Mouse (Mus musculus) stomach, embryonic 16.5 days (tissue): ENCODE results near the gene Gjc1. TPM values are rescaled to one million over a fixed set of nuclear protein-coding genes. Genes with fewer than 3 reads are reported as not detected.
A peak's percentile ranks its signal among the peaks of the same experiment; 100 is the strongest.

Experiments used
- ATAC-seq: fragments of 200-750 bp; cut with Nextera tagmentation; 2 replicates; pipeline ENCODE4 v1.8.0; 2017; ENCODE audit warnings: moderate number of reproducible peaks, moderate TSS enrichment; ENCODE audit not compliant: insufficient read depth, low FRiP score
- H3K27ac ChIP-seq: fragments of 300-500 bp; sonication (generic); 2 replicates; pipeline ENCODE4 v1.5.1; 2014; ENCODE audit warnings: low read length
- H3K27me3 ChIP-seq: fragments of 300-500 bp; sonication (generic); 2 replicates; pipeline ENCODE4 v1.6.1; 2014; ENCODE audit warnings: low read length, control low read depth, mixed read lengths; ENCODE audit not compliant: control insufficient read depth, insufficient read depth
- H3K36me3 ChIP-seq: fragments of 300-500 bp; sonication (generic); 2 replicates; pipeline ENCODE4 v1.6.1; 2014; ENCODE audit warnings: low read length; ENCODE audit not compliant: control insufficient read depth, insufficient read depth
- H3K4me1 ChIP-seq: fragments of 300-500 bp; sonication (generic); 2 replicates; pipeline ENCODE4 v1.6.1; 2014; ENCODE audit warnings: low read length, control low read depth, mixed read lengths; ENCODE audit not compliant: control insufficient read depth, insufficient read depth
- H3K4me2 ChIP-seq: fragments of 300-500 bp; sonication (generic); 2 replicates; pipeline ENCODE4 v1.6.1; 2014; ENCODE audit warnings: low read depth, low read length, mixed read lengths
- H3K4me3 ChIP-seq: fragments of 300-500 bp; sonication (generic); replicated peaks from 2 replicates; pipeline ENCODE4 v1.5.1; 2014; ENCODE audit warnings: mild to moderate bottlenecking, low read length
- H3K9ac ChIP-seq: fragments of 300-500 bp; sonication (generic); 2 replicates; pipeline ENCODE4 v1.6.1; 2014; ENCODE audit warnings: low read length
- H3K9me3 ChIP-seq: fragments of 300-500 bp; sonication (generic); replicated peaks from 2 replicates; pipeline ENCODE4 v1.6.1; 2016; ENCODE audit warnings: low read length, control low read depth; ENCODE audit not compliant: control insufficient read depth
- WGBS: fragments of 180-500 bp; shearing (Covaris S2); extraction: QIAGEN DNeasy Blood & Tissue Kit; methylation state at CpG from one replicate; pipeline ENCODE4 v1.1.7; 2014; 5-methylcytosine and 5-hydroxymethylcytosine counted together
- polyA plus RNA-seq: library from polyadenylated mRNA; unstranded; fragments of >200 nt; fragmentation: Nextera tagmentation; extraction: Ambion mirVana; gene quantifications from 2 replicates; pipeline ENCODE4 v1.2.1, GENCODE M21; 2015

The Gjc1 gene
- polyA plus RNA-seq, 1 experiment from 2014 or later, result 38.5 TPM

DNA sequence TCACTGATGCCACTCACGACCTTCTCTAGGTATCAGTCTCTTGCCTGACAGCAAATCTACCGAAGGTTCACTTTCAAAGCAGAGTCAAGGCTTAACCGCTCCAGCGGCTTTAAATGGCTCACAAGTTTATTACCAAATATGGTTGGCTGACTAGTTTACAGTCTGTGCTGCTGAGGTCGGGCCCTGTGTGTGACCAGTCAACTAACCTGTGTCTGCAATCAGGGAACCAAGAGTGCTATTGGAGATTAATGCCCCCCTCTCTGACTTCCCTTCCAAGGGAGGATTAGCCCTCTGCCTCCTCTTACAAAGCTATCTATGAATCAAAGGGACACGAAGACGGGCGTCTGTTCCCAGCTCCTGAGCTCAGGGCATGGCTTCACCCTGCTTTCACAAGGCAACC, 25.3 kb downstream of the Gjc1 start:
- 44% methylated on average over 8 of the region's 8 CpGs for WGBS
- Histone ChIP-seq H3K9ac (no peak overlapping the region), H3K27me3 (no peaks in the 10 kb centered on the region), H3K9me3 (no peaks in the 10 kb centered on the region), H3K36me3 (no peaks in the 10 kb centered on the region), H3K4me2 (no peak overlapping the region), H3K4me3 (no peak overlapping the region), H3K27ac (0 out of 2 replicates have a peak overlapping the region, but pooled peaks have one; percentile 11), H3K4me1 (peaks cover 5% of the 10 kb centered on the region; the same call in 1 of the 2 replicates)
- no peak for ATAC-seq

GRCm38 (mm10) chr11:102791682-102792445, 27.6 kb downstream of the Gjc1 start:
- Histone ChIP-seq H3K4me1 (peaks cover 5% of the 10 kb centered on the region; the same call in 1 of the 2 replicates), H3K36me3 (no peaks in the 10 kb centered on the region), H3K27me3 (no peaks in the 10 kb centered on the region), H3K27ac (no peak overlapping the region; the same call in 1 of the 2 replicates), H3K9me3 (no peaks in the 10 kb centered on the region), H3K4me3 (no peak overlapping the region), H3K9ac (no peak overlapping the region), H3K4me2 (no peak overlapping the region)
- 48% methylated on average over 14 of the region's 14 CpGs for whole genome bisulfite sequencing
- no peak for ATAC-seq

DNA sequence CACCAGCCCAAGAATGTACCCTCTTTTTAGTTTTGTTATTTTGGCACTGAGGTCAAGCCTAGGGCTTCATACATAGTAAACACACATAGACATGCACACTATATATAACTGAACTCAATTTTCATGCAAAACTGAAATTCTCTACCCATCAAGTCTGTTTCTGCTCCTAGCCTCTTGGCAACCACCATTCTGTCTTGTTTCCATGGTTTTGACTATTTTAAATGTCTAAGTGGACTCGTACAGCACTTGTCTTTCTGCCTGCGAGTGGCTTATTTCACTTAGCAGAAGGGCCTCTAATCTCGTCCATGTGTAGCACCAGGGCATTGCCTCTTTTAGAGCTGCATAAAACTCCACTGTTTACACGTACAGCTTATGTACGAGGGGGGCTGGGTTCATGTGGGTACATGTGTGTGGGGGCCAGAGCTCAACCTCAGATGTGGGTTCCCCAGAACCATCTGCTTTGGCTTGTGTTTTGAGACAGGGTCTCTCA, 31.8 kb downstream of the Gjc1 start:
- no peaks in the 10 kb centered on the region for H3K36me3 ChIP-seq
- no peak for ATAC-seq
- H3K27ac ChIP-seq, result no peak overlapping the region
- H3K27me3 ChIP-seq, result no peaks in the 10 kb centered on the region
- H3K4me3 ChIP-seq, result no peak overlapping the region
- H3K9me3 ChIP-seq, result no peaks in the 10 kb centered on the region
- H3K4me2 ChIP-seq, result no peak overlapping the region
- no peak overlapping the region for H3K9ac ChIP-seq
- 74% methylated on average over 5 of the region's 5 CpGs for WGBS
- peaks cover under 1% of the 10 kb centered on the region; the same call in 1 of the 2 replicates for H3K4me1 ChIP-seq

- Histone ChIP-seq H3K4me2 (no peak overlapping the region), H3K36me3 (no peaks in the 10 kb centered on the region), H3K4me1 (no peaks in the 10 kb centered on the region), H3K27me3 (no peaks in the 10 kb centered on the region), H3K27ac (no peak overlapping the region), H3K9ac (no peak overlapping the region), H3K4me3 (no peak overlapping the region), H3K9me3 (no peaks in the 10 kb centered on the region)
- no peak for ATAC-seq
- 65% methylated on average over 7 of the region's 7 CpGs for WGBS
Observed at GRCm38 (mm10) chr11:102783443-102783842, 36.1 kb downstream of the Gjc1 start.

- Histone ChIP-seq H3K27me3 (no peaks in the 10 kb centered on the region), H3K4me2 (no peak overlapping the region), H3K27ac (no peak overlapping the region), H3K36me3 (no peaks in the 10 kb centered on the region), H3K9ac (no peak overlapping the region), H3K4me3 (no peak overlapping the region), H3K9me3 (no peaks in the 10 kb centered on the region), H3K4me1 (peaks cover 8% of the 10 kb centered on the region)
- ATAC-seq, result no peak
- 78% methylated on average over 4 of the region's 4 CpGs for WGBS
Observed at GRCm38 (mm10) chr11:102781523-102781922, 38.0 kb downstream of the Gjc1 start.

GRCm38 (mm10) chr11:102780986-102781351, 38.5 kb downstream of the Gjc1 start:
- Histone ChIP-seq H3K27me3 (no peaks in the 10 kb centered on the region), H3K9ac (no peak overlapping the region), H3K4me1 (peaks cover 8% of the 10 kb centered on the region), H3K4me2 (no peak overlapping the region), H3K36me3 (no peaks in the 10 kb centered on the region), H3K4me3 (no peak overlapping the region), H3K27ac (no peak overlapping the region), H3K9me3 (no peaks in the 10 kb centered on the region)
- 48% methylated on average over 10 of the region's 10 CpGs for WGBS
- ATAC-seq, result no peak

DNA sequence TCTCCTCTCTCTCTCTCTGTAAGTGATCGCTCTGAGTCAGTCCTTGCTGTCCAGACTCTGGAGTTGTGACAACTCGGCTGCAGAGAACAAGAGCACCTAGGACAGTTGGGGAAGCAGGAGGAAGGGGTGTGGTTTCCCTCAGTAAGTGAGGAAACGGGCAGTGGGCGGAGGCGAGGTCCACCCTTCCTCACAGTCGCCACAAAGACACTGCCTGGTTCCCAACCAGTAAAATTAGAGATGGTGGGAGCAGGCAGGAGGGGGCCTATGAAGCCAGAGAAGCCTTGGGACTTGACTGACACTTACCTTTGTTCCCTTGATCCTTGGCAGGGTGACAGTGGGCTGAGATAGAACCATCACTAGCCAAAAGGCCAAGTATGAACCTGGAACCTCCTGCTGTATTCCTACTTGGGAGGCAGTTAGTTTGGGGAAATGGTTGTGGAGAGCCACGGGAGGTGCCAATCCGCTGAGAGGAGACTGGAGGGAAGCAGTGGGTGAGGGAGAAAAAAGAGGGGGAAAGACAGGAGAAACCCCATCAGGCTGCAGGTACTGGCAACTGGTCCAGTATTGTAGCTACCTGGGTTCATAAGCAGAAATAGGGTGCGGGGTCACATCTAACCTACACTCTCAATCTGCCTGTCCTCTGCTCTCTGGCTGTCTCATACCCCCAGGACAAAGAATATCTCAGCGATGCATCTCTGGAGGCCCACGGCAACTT, 39.1 kb downstream of the Gjc1 start:
- Histone ChIP-seq H3K9me3 (no peaks in the 10 kb centered on the region), H3K36me3 (no peaks in the 10 kb centered on the region), H3K4me2 (no peak overlapping the region), H3K4me3 (no peak overlapping the region), H3K4me1 (peaks cover 8% of the 10 kb centered on the region), H3K27ac (no peak overlapping the region), H3K9ac (no peak overlapping the region), H3K27me3 (no peaks in the 10 kb centered on the region)
- 44% methylated on average over 11 of the region's 11 CpGs for WGBS
- ATAC-seq, result no peak

GRCm38 (mm10) chr11:102779824-102780223, 39.7 kb downstream of the Gjc1 start:
- Histone ChIP-seq H3K36me3 (no peaks in the 10 kb centered on the region), H3K4me2 (no peak overlapping the region), H3K27me3 (no peaks in the 10 kb centered on the region), H3K9me3 (no peaks in the 10 kb centered on the region), H3K4me3 (no peak overlapping the region), H3K4me1 (peaks cover 12% of the 10 kb centered on the region), H3K9ac (no peak overlapping the region), H3K27ac (no peak overlapping the region)
- 62% methylated on average over 7 of the region's 7 CpGs for WGBS
- ATAC-seq, result no peak

- no peak for ATAC-seq
- H3K4me3 ChIP-seq, result no peak overlapping the region
- 82% methylated on average over 8 of the region's 8 CpGs for WGBS
- no peaks in the 10 kb centered on the region for H3K9me3 ChIP-seq
- H3K9ac ChIP-seq, result no peak overlapping the region
- no peak overlapping the region for H3K4me2 ChIP-seq
- no peaks in the 10 kb centered on the region for H3K27me3 ChIP-seq
- no peaks in the 10 kb centered on the region for H3K36me3 ChIP-seq
- peaks cover 12% of the 10 kb centered on the region for H3K4me1 ChIP-seq
- no peak overlapping the region; the same call in 1 of the 2 replicates for H3K27ac ChIP-seq
Observed at GRCm38 (mm10) chr11:102779081-102779638, 40.3 kb downstream of the Gjc1 start.
